Comparison of ENCODE assay signal across 24 mouse cellular contexts in the genomic region with DNA sequence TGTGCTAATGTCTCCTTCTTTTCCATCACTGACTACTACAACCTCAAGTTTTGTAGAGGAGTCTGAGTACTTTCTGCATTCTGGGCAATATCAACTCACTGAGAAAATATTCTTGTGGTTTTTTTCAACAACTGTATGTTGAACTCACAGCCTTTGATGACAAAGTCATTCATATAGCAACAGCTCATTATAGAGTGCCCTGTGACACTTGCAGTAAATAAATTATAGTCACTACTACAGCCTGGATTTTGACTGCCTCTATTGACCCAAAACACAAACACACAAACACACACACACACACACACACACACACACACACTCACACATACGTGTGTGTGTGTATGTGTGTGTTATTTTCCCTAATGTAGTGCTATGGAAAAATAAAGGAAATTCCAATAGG. TPM values are rescaled to one million over a fixed set of nuclear protein-coding genes. Genes with fewer than 3 reads are reported as not detected.
DNase-seq lines count a peak whose midpoint lies in the region; ATAC-seq and TF ChIP-seq lines count a peak whose summit lies in the region.
"Had no signal": no experiment of that assay in that cellular context is flagged by ENCODE, and none has a peak within 500 bp of the region (broad histone marks: within the 10 kb centered on the region; RNA-seq: fewer than 3 reads in every experiment).

No protein-coding gene starts in this region.

- no peak overlapping the region for H3K4me3 ChIP-seq in kidney, embryonic 16.5 days (ENCODE audit: low read length)
- no peak overlapping the region for H3K4me3 ChIP-seq in lung, embryonic 15.5 days
- no peak overlapping the region for H3K4me3 ChIP-seq in lung, postnatal 0 days (ENCODE audit: low read depth, low read length)
- H3K4me3 ChIP-seq: embryonic facial prominence, embryonic 10.5 days; embryonic facial prominence, embryonic 12.5 days; forebrain, embryonic 13.5 days; forebrain, embryonic 15.5 days had no signal

- H3K9me3 ChIP-seq in kidney, embryonic 16.5 days (ENCODE audit: low read length): no peaks in the 10 kb centered on the region
- H3K9me3 ChIP-seq in lung, embryonic 15.5 days: no peaks in the 10 kb centered on the region
- no peaks in the 10 kb centered on the region for H3K9me3 ChIP-seq in lung, postnatal 0 days (ENCODE audit: low read length)
- H3K9me3 ChIP-seq: embryonic facial prominence, embryonic 10.5 days; embryonic facial prominence, embryonic 12.5 days; forebrain, embryonic 13.5 days; forebrain, embryonic 15.5 days had no signal

- TF ChIP-seq CTCF in lung, postnatal 0 days (IDR thresholded peaks at IDR 0.05): no peak

- H3K27me3 ChIP-seq in kidney, embryonic 16.5 days (ENCODE audit: insufficient read depth, low read length): no peaks in the 10 kb centered on the region
- no peaks in the 10 kb centered on the region for H3K27me3 ChIP-seq in lung, embryonic 15.5 days
- H3K27me3 ChIP-seq in lung, postnatal 0 days (replicated peaks; ENCODE audit: insufficient read depth, low read length): no peaks in the 10 kb centered on the region
- H3K27me3 ChIP-seq: CH12.LX; embryonic facial prominence, embryonic 12.5 days; forebrain, embryonic 13.5 days; forebrain, embryonic 15.5 days; Patski had no signal

- no peak overlapping the region for H3K9ac ChIP-seq in kidney, embryonic 16.5 days (replicated peaks; ENCODE audit: low read length)
- no peak overlapping the region for H3K9ac ChIP-seq in lung, embryonic 15.5 days
- no peak overlapping the region for H3K9ac ChIP-seq in lung, postnatal 0 days (replicated peaks; ENCODE audit: low read depth)
- H3K9ac ChIP-seq: embryonic facial prominence, embryonic 12.5 days; forebrain, embryonic 13.5 days; forebrain, embryonic 15.5 days had no signal

- DNase-seq in kidney, postnatal 25 days: no peak
- DNase-seq in lung, adult 18-20 months: no peak
- no peak for DNase-seq in lung, postnatal 0 days (ENCODE audit: low spot score)
- no peak for DNase-seq in lung, postnatal 14 days
- DNase-seq: adrenal gland, adult 8-10 months; adrenal gland, postnatal 14 days; adrenal gland, postnatal 36 days; B cell, adult 2 months; cerebellum, adult 11-12 months; cerebellum, adult 2 months; cerebellum, adult 9-10 months; cerebellum, postnatal 10 days; cerebellum, postnatal 25 days had no signal

- no peak overlapping the region for H3K4me2 ChIP-seq in kidney, embryonic 16.5 days (replicated peaks; ENCODE audit: low read depth, low read length)
- no peak overlapping the region for H3K4me2 ChIP-seq in lung, embryonic 15.5 days
- no peak overlapping the region for H3K4me2 ChIP-seq in lung, postnatal 0 days (replicated peaks; ENCODE audit: low read depth, low read length)
- H3K4me2 ChIP-seq: embryonic facial prominence, embryonic 12.5 days; forebrain, embryonic 13.5 days; forebrain, embryonic 15.5 days had no signal

- 0 out of 2 replicates have a peak, but pooled peaks have one; percentile 12 for ATAC-seq in kidney, embryonic 16.5 days (ENCODE audit: low FRiP score, low TSS enrichment)
- peak; percentile 29; the same call in 1 of the 2 replicates for ATAC-seq in lung, embryonic 15.5 days (ENCODE audit: borderline replicate concordance, extremely low read depth, low FRiP score, low TSS enrichment)
- ATAC-seq in lung, postnatal 0 days: peak; percentile 25; the same call in 1 of the 2 replicates
- ATAC-seq: activated CD4-positive, CD25-positive, alpha-beta regulatory T cell, adult 4 months; CD4-positive, CD25-positive, alpha-beta regulatory T cell, adult 4 months; forebrain, embryonic 13.5 days; forebrain, embryonic 15.5 days; Patski had no signal

- no peaks in the 10 kb centered on the region for H3K4me1 ChIP-seq in kidney, embryonic 16.5 days (ENCODE audit: insufficient read depth, low read length)
- H3K4me1 ChIP-seq in lung, embryonic 15.5 days: peaks cover 38% of the 10 kb centered on the region
- no peaks in the 10 kb centered on the region for H3K4me1 ChIP-seq in lung, postnatal 0 days (ENCODE audit: insufficient read depth, low read depth, low read length)

- 0 out of 2 replicates have a peak, but pooled peaks have one; percentile 23 for TF ChIP-seq EP300 in lung, postnatal 0 days (IDR thresholded peaks at IDR 0.05)

- H3K27ac ChIP-seq in kidney, embryonic 16.5 days (ENCODE audit: low read length): no peak overlapping the region
- H3K27ac ChIP-seq in lung, embryonic 15.5 days: no peak overlapping the region
- no peak overlapping the region for H3K27ac ChIP-seq in lung, postnatal 0 days (ENCODE audit: low read length)
- H3K27ac ChIP-seq: embryonic facial prominence, embryonic 10.5 days; embryonic facial prominence, embryonic 12.5 days; forebrain, embryonic 13.5 days; forebrain, embryonic 15.5 days had no signal

- H3K36me3 ChIP-seq in kidney, embryonic 16.5 days (ENCODE audit: insufficient read depth, low read length): peaks cover 22% of the 10 kb centered on the region
- H3K36me3 ChIP-seq in lung, embryonic 15.5 days: peaks cover 9% of the 10 kb centered on the region; the same call in 1 of the 2 replicates
- no peaks in the 10 kb centered on the region for H3K36me3 ChIP-seq in lung, postnatal 0 days (ENCODE audit: insufficient read depth, low read length)
- H3K36me3 ChIP-seq: forebrain, embryonic 15.5 days; G1E had no signal

- 100% methylated on average over 1 of the region's 1 CpGs for WGBS in kidney, embryonic 16.5 days
- 30% methylated on average over 1 of the region's 1 CpGs for WGBS in lung, embryonic 15.5 days
- WGBS in lung, postnatal 0 days: 42% methylated on average over 1 of the region's 1 CpGs

RNA-seq across cellular contexts. Expression of a gene that starts 10.8 kb away (rescaled TPM):
- polyA plus RNA-seq in kidney, embryonic 16.5 days (2015; fragmentation: Nextera tagmentation; extraction: Ambion mirVana): 151 and 159 TPM in 2 replicates
- polyA plus RNA-seq in lung, embryonic 15.5 days (2015; fragmentation: Nextera tagmentation; extraction: Ambion mirVana): 177 and 178 TPM in 2 replicates
- 89.4 and 98.6 TPM in 2 replicates for polyA plus RNA-seq in lung, postnatal 0 days (2015; fragmentation: Nextera tagmentation; extraction: Ambion mirVana)
- polyA plus RNA-seq: G1E had no signal
